Mouse (Mus musculus): ENCODE measurements at regions not wholly inside any gene's neighbourhood (a gene's known extent, or its start where the extent isn't known, plus 50 kb on each side); places are given as distances from the start of the nearest gene placed in this dataset.

DNA sequence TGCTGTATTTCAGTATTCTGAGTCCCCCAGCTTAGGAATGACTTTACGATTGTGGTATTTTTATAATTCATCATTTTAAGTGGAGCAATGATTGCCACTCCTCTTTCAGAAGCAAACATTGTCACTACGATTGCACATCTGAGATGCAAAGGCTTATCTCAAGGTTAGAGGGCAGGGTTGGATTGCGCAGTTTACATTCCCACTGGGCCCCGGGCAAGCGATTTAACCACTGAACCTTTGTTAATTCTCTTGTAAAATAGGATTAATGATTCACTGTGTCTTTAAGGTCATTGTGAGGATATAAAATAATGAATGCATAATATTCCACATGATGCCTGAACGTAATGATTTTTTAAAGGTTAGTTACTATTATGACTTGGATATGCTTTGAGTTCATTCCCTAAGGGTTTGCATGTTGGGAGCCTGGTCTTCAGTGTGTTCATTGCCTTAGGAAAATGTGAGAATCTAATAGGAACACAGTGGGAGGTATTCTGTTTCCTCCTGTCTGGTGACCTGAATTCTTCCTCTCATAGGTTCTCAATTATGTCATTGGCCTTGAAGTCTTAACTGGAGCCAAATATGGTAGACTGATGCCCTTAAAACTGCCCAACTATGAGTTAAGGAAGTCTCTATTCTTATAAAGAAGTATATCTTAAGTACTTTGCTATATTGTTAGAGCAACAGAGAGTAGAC is 1198.4 kb downstream of the Gsdmc2 start:
- WGBS = 78% methylated on average over 6 of the region's 6 CpGs
- no peak overlapping the region for H3K4me3 ChIP-seq
- H3K4me1 ChIP-seq = no peaks in the 10 kb centered on the region
- H3K36me3 ChIP-seq = no peaks in the 10 kb centered on the region
- no peak overlapping the region for H3K9ac ChIP-seq
- H3K27me3 ChIP-seq = no peaks in the 10 kb centered on the region
- no peak overlapping the region for H3K27ac ChIP-seq
- H3K4me2 ChIP-seq (replicated peaks) = no peak overlapping the region
- no peaks in the 10 kb centered on the region for H3K9me3 ChIP-seq
- ATAC-seq (ENCODE audit: low FRiP score, low read depth) = no peak

DNA sequence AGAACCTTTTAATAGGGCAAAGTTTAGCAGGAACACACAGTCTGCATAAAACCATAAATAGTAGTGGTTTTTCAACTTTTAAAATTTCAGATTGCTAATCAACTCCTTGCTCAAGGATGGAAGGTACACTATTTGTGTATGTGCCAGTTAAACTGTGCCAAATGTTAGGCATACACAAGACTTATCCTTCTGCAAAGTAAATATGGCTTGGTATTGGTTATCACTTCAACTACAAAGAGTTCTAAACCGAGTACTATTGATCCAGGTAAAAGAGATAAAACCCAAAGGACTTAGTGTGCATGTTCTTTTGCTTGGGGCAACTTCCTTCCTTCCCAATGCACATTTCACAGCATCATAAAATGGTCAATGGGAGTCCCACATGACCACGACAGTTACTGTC is 1200.2 kb downstream of the Gsdmc2 start:
- Histone ChIP-seq H3K27me3 (no peaks in the 10 kb centered on the region), H3K4me2 (replicated peaks) (no peak overlapping the region), H3K9me3 (no peaks in the 10 kb centered on the region), H3K4me3 (no peak overlapping the region), H3K9ac (no peak overlapping the region), H3K36me3 (no peaks in the 10 kb centered on the region), H3K27ac (no peak overlapping the region), H3K4me1 (no peaks in the 10 kb centered on the region)
- ATAC-seq (ENCODE audit: low FRiP score, low read depth) = no peak
- 67% methylated on average over 2 of the region's 2 CpGs for WGBS

DNA sequence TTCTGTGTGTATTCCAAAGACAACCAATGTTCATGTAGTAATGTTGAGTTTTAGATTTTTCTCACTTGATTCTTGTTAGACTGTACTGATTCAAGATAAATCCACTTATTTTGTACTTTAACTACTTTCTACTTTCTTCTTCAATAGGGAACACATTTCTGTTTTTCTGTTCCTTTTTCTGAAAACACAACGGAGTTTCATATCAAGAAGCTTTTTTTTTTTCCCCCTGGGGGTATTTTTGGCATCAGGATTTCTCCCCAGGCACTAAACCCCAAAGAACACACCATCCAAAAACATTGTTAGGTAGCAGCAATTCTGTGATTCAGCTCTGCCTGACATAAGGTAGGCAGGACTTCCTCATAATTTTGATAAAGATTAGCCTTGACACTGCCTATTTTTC is 1200.7 kb downstream of the Gsdmc2 start:
- Histone ChIP-seq H3K36me3 (no peaks in the 10 kb centered on the region), H3K27me3 (no peaks in the 10 kb centered on the region), H3K27ac (no peak overlapping the region), H3K4me2 (replicated peaks) (no peak overlapping the region), H3K9me3 (no peaks in the 10 kb centered on the region), H3K9ac (no peak overlapping the region), H3K4me3 (no peak overlapping the region), H3K4me1 (no peaks in the 10 kb centered on the region)
- no peak for ATAC-seq (ENCODE audit: low FRiP score, low read depth)
- WGBS = 78% methylated on average over 1 of the region's 1 CpGs

DNA sequence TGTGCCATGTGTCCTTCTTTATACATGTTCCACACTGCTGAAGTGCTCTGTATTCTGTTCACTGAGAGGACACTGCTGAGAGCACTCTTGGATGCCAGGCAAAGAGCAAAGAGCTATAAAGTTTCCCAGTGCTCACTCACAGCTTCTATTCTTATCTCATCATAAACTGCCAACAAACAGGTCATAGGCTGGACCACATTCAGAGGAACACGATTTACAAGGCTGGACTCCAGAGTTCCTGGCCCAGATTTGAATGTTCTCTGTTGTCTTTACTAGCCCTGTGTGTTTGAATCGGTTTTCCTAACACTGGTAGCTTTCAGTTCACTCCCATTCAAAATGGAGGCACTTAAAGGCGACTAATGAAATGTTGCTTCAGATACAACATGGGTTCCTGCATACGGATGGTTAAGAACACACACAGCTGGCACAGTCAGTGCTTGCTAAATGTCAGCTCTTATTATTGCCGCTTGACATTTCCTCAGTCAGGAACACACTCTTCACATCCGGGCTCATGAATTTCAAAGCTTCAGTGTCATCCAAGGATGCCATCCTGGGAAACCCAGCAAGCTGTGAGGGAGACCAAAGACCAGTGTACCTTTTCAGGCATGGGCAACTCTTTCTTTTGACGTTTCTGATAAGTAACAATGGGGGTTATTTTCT is 1203.8 kb downstream of the Gsdmc2 start:
- H3K9me3 ChIP-seq = no peaks in the 10 kb centered on the region
- no peak overlapping the region for H3K27ac ChIP-seq
- 80% methylated on average over 7 of the region's 7 CpGs for WGBS
- no peak for ATAC-seq (ENCODE audit: low FRiP score, low read depth)
- no peaks in the 10 kb centered on the region for H3K36me3 ChIP-seq
- H3K9ac ChIP-seq = no peak overlapping the region
- H3K27me3 ChIP-seq = no peaks in the 10 kb centered on the region
- H3K4me1 ChIP-seq = no peaks in the 10 kb centered on the region
- H3K4me2 ChIP-seq (replicated peaks) = no peak overlapping the region
- no peak overlapping the region for H3K4me3 ChIP-seq

DNA sequence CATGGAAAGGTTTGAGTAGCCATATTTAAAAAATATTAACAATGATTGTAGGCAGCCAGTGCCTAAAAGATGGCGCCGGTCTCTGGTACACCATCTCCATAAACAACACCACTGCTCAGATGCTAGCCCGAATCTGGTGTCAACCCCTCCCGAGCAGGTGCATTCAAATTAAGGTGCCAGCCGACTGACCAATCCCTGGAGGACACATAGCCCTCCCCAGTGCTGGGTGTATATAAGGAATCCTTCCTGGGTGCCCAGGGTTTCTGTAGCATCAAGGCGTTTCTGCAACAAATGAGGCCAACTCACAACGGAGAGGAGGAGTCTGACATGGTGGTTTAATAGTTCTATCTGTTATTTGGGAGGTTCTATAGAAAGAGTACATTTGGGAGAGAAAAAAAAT is 1219.6 kb downstream of the Gsdmc2 start:
- no peak overlapping the region for H3K9ac ChIP-seq
- H3K27me3 ChIP-seq = no peaks in the 10 kb centered on the region
- H3K36me3 ChIP-seq = no peaks in the 10 kb centered on the region
- H3K4me1 ChIP-seq = no peaks in the 10 kb centered on the region
- H3K4me3 ChIP-seq = no peak overlapping the region
- 88% methylated on average over 7 of the region's 7 CpGs for WGBS
- no peak for ATAC-seq (ENCODE audit: low FRiP score, low read depth)
- no peak overlapping the region for H3K4me2 ChIP-seq (replicated peaks)
- H3K27ac ChIP-seq = no peak overlapping the region
- no peaks in the 10 kb centered on the region for H3K9me3 ChIP-seq

DNA sequence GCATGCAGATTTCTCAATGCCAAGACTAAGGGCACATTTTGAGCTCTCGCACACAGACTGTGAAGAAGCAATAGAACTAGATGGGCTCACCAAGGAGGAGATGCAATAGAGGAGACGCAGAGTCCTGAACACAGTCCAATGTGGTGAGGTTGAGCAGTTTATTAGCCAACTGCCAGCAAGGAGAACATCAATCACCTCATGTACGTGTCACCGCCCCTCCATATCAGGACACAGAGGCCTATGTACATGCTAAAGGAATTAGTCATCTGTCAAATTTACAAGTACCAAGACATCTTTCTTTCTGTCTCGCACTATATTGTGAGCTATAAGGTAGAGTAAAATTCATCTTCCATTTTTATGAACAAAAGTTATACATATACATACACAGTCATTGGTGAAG is 1228.9 kb downstream of the Gsdmc2 start:
- H3K27ac ChIP-seq = no peak overlapping the region
- H3K4me2 ChIP-seq (replicated peaks) = no peak overlapping the region
- H3K9ac ChIP-seq = no peak overlapping the region
- H3K36me3 ChIP-seq = no peaks in the 10 kb centered on the region
- H3K4me1 ChIP-seq = no peaks in the 10 kb centered on the region
- H3K27me3 ChIP-seq = no peaks in the 10 kb centered on the region
- no peak overlapping the region for H3K4me3 ChIP-seq
- no peaks in the 10 kb centered on the region for H3K9me3 ChIP-seq
- 93% methylated on average over 5 of the region's 5 CpGs for WGBS
- ATAC-seq (ENCODE audit: low FRiP score, low read depth) = no peak

DNA sequence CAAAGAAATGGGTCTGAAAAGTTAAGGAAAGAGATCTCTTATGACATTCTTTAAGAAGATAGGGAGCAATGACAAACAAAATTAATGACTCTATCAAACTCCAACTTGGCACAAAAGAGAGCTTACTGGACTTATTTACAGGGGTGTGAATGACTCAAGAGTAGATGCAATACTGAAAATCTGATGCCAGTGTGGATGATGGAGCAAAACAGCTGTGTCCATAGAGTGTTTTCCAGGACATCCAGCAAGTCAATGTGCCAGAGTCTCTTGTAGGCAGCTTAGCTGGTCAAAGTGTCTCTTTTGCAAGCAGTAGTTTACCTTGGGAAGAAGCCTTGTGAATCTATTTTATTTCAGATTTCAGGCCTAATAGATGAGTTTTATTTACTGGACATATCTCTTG is 1248.2 kb downstream of the Gsdmc2 start:
- no peak overlapping the region for H3K4me3 ChIP-seq
- no peak overlapping the region for H3K27ac ChIP-seq
- no peak for ATAC-seq (ENCODE audit: low FRiP score, low read depth)
- no peaks in the 10 kb centered on the region for H3K36me3 ChIP-seq
- H3K9me3 ChIP-seq = no peaks in the 10 kb centered on the region
- no peaks in the 10 kb centered on the region for H3K4me1 ChIP-seq
- H3K9ac ChIP-seq = no peak overlapping the region
- no peak overlapping the region for H3K4me2 ChIP-seq (replicated peaks)
- H3K27me3 ChIP-seq = no peaks in the 10 kb centered on the region

DNA sequence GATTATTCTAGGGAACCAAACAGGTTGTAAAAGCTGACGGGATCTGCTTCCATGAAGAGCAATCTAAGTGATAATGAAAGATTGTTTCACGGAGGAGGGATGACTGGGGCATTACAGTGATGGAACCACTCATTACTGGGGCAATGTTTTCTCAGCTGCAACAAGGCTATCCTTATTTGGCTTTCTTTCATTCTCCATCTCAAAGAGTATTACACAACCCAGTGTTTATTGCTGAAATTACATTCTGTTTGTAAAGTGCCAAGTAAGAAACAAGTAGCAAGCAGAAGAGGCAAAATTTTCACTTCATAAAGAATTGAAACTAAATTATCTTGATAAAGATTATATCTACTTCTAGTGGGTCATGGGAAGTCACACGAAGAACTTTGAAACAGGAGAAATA is 1256.4 kb downstream of the Gsdmc2 start:
- Histone ChIP-seq H3K4me2 (replicated peaks) (no peak overlapping the region), H3K9me3 (no peaks in the 10 kb centered on the region), H3K36me3 (no peaks in the 10 kb centered on the region), H3K9ac (no peak overlapping the region), H3K27me3 (no peaks in the 10 kb centered on the region), H3K4me3 (no peak overlapping the region), H3K4me1 (no peaks in the 10 kb centered on the region), H3K27ac (no peak overlapping the region)
- ATAC-seq (ENCODE audit: low FRiP score, low read depth) = no peak
- WGBS = 61% methylated on average over 3 of the region's 3 CpGs

DNA sequence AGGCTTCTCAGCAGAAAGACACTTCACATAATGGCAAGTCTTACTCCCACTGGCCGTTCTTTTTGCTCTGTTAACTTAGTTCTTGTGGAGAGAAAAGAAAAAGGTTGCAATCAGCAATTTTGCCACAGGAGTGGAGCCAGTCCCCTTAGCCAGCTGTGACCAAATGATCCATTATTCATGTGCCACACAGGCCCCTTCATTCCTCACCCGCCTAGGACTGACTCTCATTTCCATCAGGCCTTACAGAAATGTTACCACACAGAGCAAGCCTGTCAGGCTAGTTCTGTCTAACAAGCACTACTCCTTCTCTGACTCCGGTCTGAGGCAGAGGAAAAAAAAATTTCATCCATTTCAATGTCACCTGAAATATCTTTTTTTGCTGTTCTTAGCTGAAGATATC is 1266.2 kb downstream of the Gsdmc2 start:
- Histone ChIP-seq H3K4me3 (no peak overlapping the region), H3K36me3 (no peaks in the 10 kb centered on the region), H3K4me2 (replicated peaks) (no peak overlapping the region), H3K27ac (no peak overlapping the region), H3K9me3 (no peaks in the 10 kb centered on the region; the same call in 1 of the 2 replicates), H3K4me1 (no peaks in the 10 kb centered on the region), H3K9ac (no peak overlapping the region), H3K27me3 (no peaks in the 10 kb centered on the region)
- ATAC-seq (ENCODE audit: low FRiP score, low read depth) = no peak
- 65% methylated on average over 3 of the region's 3 CpGs for WGBS

DNA sequence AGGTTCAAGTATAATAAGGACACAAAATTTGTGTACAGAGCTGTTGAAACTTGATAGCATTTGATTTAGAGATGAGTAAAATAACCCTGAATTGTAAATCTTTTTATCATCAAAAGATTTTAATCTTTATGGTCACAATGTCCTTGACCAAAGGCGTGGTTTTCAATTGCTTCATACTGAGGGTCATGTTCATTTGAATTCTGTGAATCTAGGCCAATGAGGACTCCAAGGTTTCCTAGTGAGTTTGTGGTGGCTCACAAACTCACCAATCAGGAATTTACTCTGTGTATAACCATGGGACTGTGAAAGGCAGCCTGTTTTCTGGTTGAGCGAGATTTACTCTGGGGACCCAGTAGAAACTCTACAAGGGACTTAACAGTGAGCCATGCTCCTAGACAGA is 1269.2 kb downstream of the Gsdmc2 start:
- H3K36me3 ChIP-seq = no peaks in the 10 kb centered on the region
- H3K4me3 ChIP-seq = no peak overlapping the region
- no peak overlapping the region for H3K27ac ChIP-seq
- no peaks in the 10 kb centered on the region for H3K4me1 ChIP-seq
- no peaks in the 10 kb centered on the region for H3K27me3 ChIP-seq
- no peak for ATAC-seq (ENCODE audit: low FRiP score, low read depth)
- H3K9me3 ChIP-seq = no peaks in the 10 kb centered on the region; the same call in 1 of the 2 replicates
- H3K9ac ChIP-seq = no peak overlapping the region
- 76% methylated on average over 2 of the region's 2 CpGs for WGBS
- no peak overlapping the region for H3K4me2 ChIP-seq (replicated peaks)

DNA sequence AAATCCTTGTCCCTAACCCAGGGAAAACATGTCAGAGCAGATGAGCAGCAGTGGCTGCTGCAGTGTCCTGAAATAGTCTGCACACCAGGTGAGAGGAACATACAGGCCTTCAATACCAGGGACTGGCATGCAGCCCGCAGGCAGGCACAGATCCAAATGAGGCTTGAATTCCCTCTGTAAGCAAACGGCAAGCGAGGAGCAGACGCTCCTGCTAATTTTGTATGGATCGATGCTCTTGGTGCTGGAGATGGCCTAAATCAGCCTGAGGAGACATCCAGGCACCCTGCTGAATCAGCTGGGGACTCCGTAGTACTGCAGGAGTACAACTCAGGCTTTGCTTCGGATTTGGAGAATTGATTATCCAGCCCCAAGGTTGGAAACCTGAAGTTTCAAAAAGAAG is 1273.2 kb downstream of the Gsdmc2 start:
- Histone ChIP-seq H3K9me3 (no peaks in the 10 kb centered on the region), H3K4me1 (no peaks in the 10 kb centered on the region), H3K36me3 (no peaks in the 10 kb centered on the region), H3K27me3 (peaks cover 12% of the 10 kb centered on the region; the same call in 1 of the 2 replicates), H3K4me2 (replicated peaks) (no peak overlapping the region), H3K9ac (no peak overlapping the region), H3K27ac (no peak overlapping the region), H3K4me3 (no peak overlapping the region)
- WGBS = 68% methylated on average over 7 of the region's 7 CpGs
- no peak for ATAC-seq (ENCODE audit: low FRiP score, low read depth)

DNA sequence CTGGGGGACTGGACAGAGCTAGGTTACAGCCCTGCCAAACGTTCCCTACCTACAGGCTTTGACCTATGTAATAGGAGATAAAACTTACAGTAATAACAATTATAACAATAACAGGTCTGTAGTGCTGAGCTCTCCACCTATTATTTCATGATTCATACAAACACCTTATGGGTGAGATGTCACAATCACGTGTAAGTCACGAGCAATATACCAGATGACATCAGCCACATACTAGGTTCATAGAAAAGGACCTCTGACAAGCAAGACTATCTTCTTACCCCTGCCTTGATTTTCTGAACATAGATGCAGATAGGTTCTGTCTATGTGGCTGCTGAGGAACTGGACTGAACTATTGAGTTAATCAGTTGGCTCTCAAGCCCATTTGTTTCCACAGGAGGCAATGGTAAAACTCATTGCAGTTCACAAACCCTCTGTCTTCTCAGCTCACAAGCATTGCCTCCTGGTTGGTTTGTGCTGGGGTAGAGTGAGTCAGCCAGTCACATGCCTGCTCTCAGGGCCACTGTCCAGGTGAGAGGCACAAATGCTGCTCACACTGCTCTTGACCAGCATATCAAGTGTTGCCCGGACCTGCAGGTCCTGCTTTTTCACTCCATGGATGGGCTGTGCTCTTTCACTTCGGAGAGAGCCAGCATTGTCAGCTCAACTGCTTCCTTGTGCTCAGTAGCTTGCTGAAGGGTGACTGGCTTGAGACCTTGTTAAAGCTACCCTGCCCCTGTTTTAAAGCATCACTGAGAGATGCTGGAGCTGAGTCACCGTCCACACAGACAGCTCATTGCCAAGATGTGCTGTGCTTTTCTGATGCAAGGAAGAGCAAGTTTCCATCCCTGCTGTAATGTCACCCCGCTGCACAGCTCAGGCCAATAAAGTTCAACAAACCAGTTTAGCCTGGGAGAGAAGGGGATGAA is 1275.9 kb downstream of the Gsdmc2 start:
- peaks cover 12% of the 10 kb centered on the region; the same call in 1 of the 2 replicates for H3K27me3 ChIP-seq
- no peak overlapping the region for H3K4me3 ChIP-seq
- no peak overlapping the region for H3K4me2 ChIP-seq (replicated peaks)
- 61% methylated on average over 7 of the region's 7 CpGs for WGBS
- no peak overlapping the region for H3K27ac ChIP-seq
- H3K4me1 ChIP-seq = peaks cover 6% of the 10 kb centered on the region; the same call in 1 of the 2 replicates
- H3K36me3 ChIP-seq = no peaks in the 10 kb centered on the region
- no peak for ATAC-seq (ENCODE audit: low FRiP score, low read depth)
- no peak overlapping the region for H3K9ac ChIP-seq
- no peaks in the 10 kb centered on the region for H3K9me3 ChIP-seq

All from limb, embryonic 13.5 days (tissue).